Mouse (Mus musculus) cortical plate, adult 2 months (tissue): ENCODE results near the gene Plek2. TPM values are rescaled to one million over a fixed set of nuclear protein-coding genes. Genes with fewer than 3 reads are reported as not detected.

Experiments used
- H3K27ac ChIP-seq: fragments of 200-500 bp; 2 replicates; pipeline ENCODE4 v1.5.1; 2012; ENCODE audit warnings: low read length, control low read depth, inconsistent platforms; ENCODE audit not compliant: insufficient read depth
- H3K4me1 ChIP-seq: fragments of 200-500 bp; 2 replicates; pipeline ENCODE4 v1.6.1; 2011; ENCODE audit warnings: low read length; ENCODE audit not compliant: control insufficient read depth, insufficient read depth
- H3K4me3 ChIP-seq: fragments of 200-500 bp; 2 replicates; pipeline ENCODE4 v1.5.1; 2011; ENCODE audit warnings: mild to moderate bottlenecking, low read length, control low read depth; ENCODE audit not compliant: insufficient read depth
- CTCF ChIP-seq: fragments of 200-500 bp; IDR thresholded peaks from 2 replicates; pipeline ENCODE4 v1.5.1; 2011; ENCODE audit warnings: mild to moderate bottlenecking, control low read depth, low read length; ENCODE audit not compliant: insufficient read depth; ENCODE audit errors: extremely low read depth
- POLR2A ChIP-seq: fragments of 200-500 bp; IDR thresholded peaks from 2 replicates; pipeline ENCODE4 v1.6.1; 2011; ENCODE audit warnings: mild to moderate bottlenecking, low read length, control low read depth; ENCODE audit not compliant: insufficient read depth; ENCODE audit errors: extremely low read depth
- polyA plus RNA-seq: library from polyadenylated mRNA; depleted of rRNA; stranded (reverse); fragments of >200 nt; gene quantifications from 2 replicates; pipeline ENCODE4 v1.2.3, GENCODE M21; 2012; rRNA removed

The Plek2 gene
- polyA plus RNA-seq = 0.11 and 0.21 TPM in 2 replicates

- TF ChIP-seq CTCF = no peak
- no peak for TF ChIP-seq POLR2A
These were observed at the start of gene Plek2 for GRCm38 (mm10) chr12:78906707-78907162. Gene Plek2, minus strand, starts transcription at chr12:78906964.

GRCm38 (mm10) chr12:78956405-78956804, 49.6 kb upstream of the Plek2 start:
- Histone ChIP-seq H3K27ac (no peak overlapping the region), H3K4me1 (peaks cover 2% of the 10 kb centered on the region), H3K4me3 (no peak overlapping the region)
- TF ChIP-seq CTCF (no peak), POLR2A (no peak)

More at GRCm38 (mm10) chr12:78906707-78907162, at the start of gene Plek2:
- no peaks in the 10 kb centered on the region for H3K4me1 ChIP-seq
- no peak within 1 kb of the TSS for H3K27ac ChIP-seq
- H3K4me3 ChIP-seq = no peak within 1 kb of the TSS; the same call in 1 of the 2 replicates

- H3K27ac ChIP-seq = no peak overlapping the region
- no peak overlapping the region for H3K4me3 ChIP-seq
- H3K4me1 ChIP-seq = peaks cover 2% of the 10 kb centered on the region
- TF ChIP-seq POLR2A = no peak
These were observed 45.7 kb upstream of the Plek2 start for GRCm38 (mm10) chr12:78952484-78952883.

- Histone ChIP-seq H3K4me3 (no peak overlapping the region), H3K27ac (no peak overlapping the region), H3K4me1 (peaks cover 2% of the 10 kb centered on the region)
- no peak for TF ChIP-seq CTCF
- no peak for TF ChIP-seq POLR2A
These were observed 45.3 kb upstream of the Plek2 start for GRCm38 (mm10) chr12:78952053-78952452.

GRCm38 (mm10) chr12:78947661-78948060, 40.9 kb upstream of the Plek2 start:
- H3K27ac ChIP-seq = no peak overlapping the region
- no peak overlapping the region for H3K4me3 ChIP-seq
- peaks cover 2% of the 10 kb centered on the region for H3K4me1 ChIP-seq
- TF ChIP-seq CTCF (no peak), POLR2A (no peak)

- TF ChIP-seq POLR2A (no peak), CTCF (0 out of 2 replicates have a peak, but pooled peaks have one; percentile 5)
- peaks cover under 1% of the 10 kb centered on the region for H3K4me1 ChIP-seq
- no peak overlapping the region for H3K27ac ChIP-seq
- H3K4me3 ChIP-seq = no peak overlapping the region
These were observed 40.4 kb upstream of the Plek2 start for GRCm38 (mm10) chr12:78947161-78947560.

- TF ChIP-seq CTCF = no peak
- no peak for TF ChIP-seq POLR2A
- Histone ChIP-seq H3K4me3 (no peak overlapping the region), H3K27ac (no peak overlapping the region), H3K4me1 (no peaks in the 10 kb centered on the region)
These were observed 36.2 kb upstream of the Plek2 start for GRCm38 (mm10) chr12:78942931-78943330.

GRCm38 (mm10) chr12:78940081-78940480, 33.3 kb upstream of the Plek2 start:
- H3K4me3 ChIP-seq = no peak overlapping the region
- H3K27ac ChIP-seq = no peak overlapping the region
- TF ChIP-seq POLR2A (no peak), CTCF (no peak)
- no peaks in the 10 kb centered on the region for H3K4me1 ChIP-seq

GRCm38 (mm10) chr12:78939393-78940037, 32.8 kb upstream of the Plek2 start:
- Histone ChIP-seq H3K27ac (no peak overlapping the region), H3K4me1 (no peaks in the 10 kb centered on the region), H3K4me3 (no peak overlapping the region)
- TF ChIP-seq POLR2A (no peak), CTCF (no peak)

- no peak overlapping the region for H3K4me3 ChIP-seq
- no peak for TF ChIP-seq CTCF
- TF ChIP-seq POLR2A = no peak
- no peaks in the 10 kb centered on the region for H3K4me1 ChIP-seq
- no peak overlapping the region for H3K27ac ChIP-seq
These were observed 29.7 kb upstream of the Plek2 start for GRCm38 (mm10) chr12:78936494-78936893.
